Mouse (Mus musculus) lung, postnatal 0 days (tissue): ENCODE results near the gene Sox6.

Source experiments
- CTCF ChIP-seq: IDR thresholded peaks from 2 replicates; pipeline ENCODE4 v1.5.1; 2016; ENCODE audit warnings: antibody characterized with exemption, mild to moderate bottlenecking
- EP300 ChIP-seq: IDR thresholded peaks from 2 replicates; pipeline ENCODE4 v1.6.1; 2016; ENCODE audit warnings: antibody characterized with exemption, mild to moderate bottlenecking, control low read depth

DNA sequence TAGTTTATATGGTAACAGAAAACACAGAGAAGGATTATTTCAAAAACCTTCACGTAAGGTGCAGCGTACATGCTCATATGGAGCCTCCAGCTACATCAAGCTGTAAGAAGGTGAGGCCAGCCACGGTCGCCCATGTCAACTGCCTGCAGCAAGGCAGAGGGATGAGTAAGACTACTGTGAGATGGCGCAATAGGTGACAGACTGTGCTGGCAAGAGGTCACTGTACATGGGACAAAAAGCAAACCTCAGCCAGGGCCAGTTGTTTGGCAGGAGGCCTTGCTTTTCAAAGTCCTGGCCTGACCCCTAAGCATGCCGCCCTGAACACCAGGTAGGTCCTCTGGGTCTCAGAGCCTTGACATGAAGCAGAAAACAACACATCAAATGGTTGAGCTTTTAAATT is 194.2 kb downstream of the Sox6 start:
- TF ChIP-seq CTCF, result no peak
- no peak for TF ChIP-seq EP300
